Mouse (Mus musculus): ENCODE measurements at regions not wholly inside any gene's neighbourhood (a gene's known extent, or its start where the extent isn't known, plus 50 kb on each side); places are given as distances from the start of the nearest gene placed in this dataset.

- TF ChIP-seq CTCF (IDR thresholded peaks at IDR 0.05; ENCODE audit: control insufficient read depth, insufficient read depth, low read length) = no peak
- no peak for TF ChIP-seq POLR2A (IDR thresholded peaks at IDR 0.05; ENCODE audit: borderline replicate concordance, control insufficient read depth, low read depth, low read length)
- WGBS = 86% methylated on average over 2 of the region's 2 CpGs
- H3K4me3 ChIP-seq (replicated peaks; ENCODE audit: control insufficient read depth, low read depth, low read length) = no peak overlapping the region
- H3K4me1 ChIP-seq (ENCODE audit: control insufficient read depth, insufficient read depth, low read length) = no peaks in the 10 kb centered on the region
- no peak overlapping the region for H3K27ac ChIP-seq (ENCODE audit: control insufficient read depth, insufficient read depth, low read depth, low read length, poor library complexity)
Measured at GRCm38 (mm10) chr1:193578661-193579175, 208.6 kb upstream of the Camk1g start.

GRCm38 (mm10) chr1:193577821-193578220 lies 207.7 kb upstream of the Camk1g start:
- 65% methylated on average over 2 of the region's 2 CpGs for WGBS
- no peaks in the 10 kb centered on the region for H3K4me1 ChIP-seq (ENCODE audit: control insufficient read depth, insufficient read depth, low read length)
- no peak overlapping the region for H3K27ac ChIP-seq (ENCODE audit: control insufficient read depth, insufficient read depth, low read depth, low read length, poor library complexity)
- H3K4me3 ChIP-seq (replicated peaks; ENCODE audit: control insufficient read depth, low read depth, low read length) = no peak overlapping the region
- no peak for TF ChIP-seq CTCF (IDR thresholded peaks at IDR 0.05; ENCODE audit: control insufficient read depth, insufficient read depth, low read length)
- no peak for TF ChIP-seq POLR2A (IDR thresholded peaks at IDR 0.05; ENCODE audit: borderline replicate concordance, control insufficient read depth, low read depth, low read length)

GRCm38 (mm10) chr1:193575986-193576713 lies 206.1 kb upstream of the Camk1g start:
- peak; percentile 65 for TF ChIP-seq CTCF (IDR thresholded peaks at IDR 0.05; ENCODE audit: control insufficient read depth, insufficient read depth, low read length)
- TF ChIP-seq POLR2A (IDR thresholded peaks at IDR 0.05; ENCODE audit: borderline replicate concordance, control insufficient read depth, low read depth, low read length) = no peak
- WGBS = 9% methylated on average over 12 of the region's 12 CpGs
- Histone ChIP-seq H3K4me1 (ENCODE audit: control insufficient read depth, insufficient read depth, low read length) (no peaks in the 10 kb centered on the region), H3K4me3 (replicated peaks; ENCODE audit: control insufficient read depth, low read depth, low read length) (no peak overlapping the region), H3K27ac (ENCODE audit: control insufficient read depth, insufficient read depth, low read depth, low read length, poor library complexity) (no peak overlapping the region)

- Histone ChIP-seq H3K27ac (ENCODE audit: control insufficient read depth, insufficient read depth, low read depth, low read length, poor library complexity) (no peak overlapping the region), H3K4me1 (ENCODE audit: control insufficient read depth, insufficient read depth, low read length) (no peaks in the 10 kb centered on the region), H3K4me3 (replicated peaks; ENCODE audit: control insufficient read depth, low read depth, low read length) (no peak overlapping the region)
- TF ChIP-seq POLR2A (IDR thresholded peaks at IDR 0.05; ENCODE audit: borderline replicate concordance, control insufficient read depth, low read depth, low read length) = no peak
- no peak for TF ChIP-seq CTCF (IDR thresholded peaks at IDR 0.05; ENCODE audit: control insufficient read depth, insufficient read depth, low read length)
- WGBS = 57% methylated on average over 2 of the region's 2 CpGs
Measured at GRCm38 (mm10) chr1:193572827-193573226, 202.7 kb upstream of the Camk1g start.

- no peaks in the 10 kb centered on the region for H3K4me1 ChIP-seq (ENCODE audit: control insufficient read depth, insufficient read depth, low read length)
- TF ChIP-seq CTCF (IDR thresholded peaks at IDR 0.05; ENCODE audit: control insufficient read depth, insufficient read depth, low read length) (no peak), POLR2A (IDR thresholded peaks at IDR 0.05; ENCODE audit: borderline replicate concordance, control insufficient read depth, low read depth, low read length) (no peak)
- WGBS = 85% methylated on average over 3 of the region's 3 CpGs
- H3K27ac ChIP-seq (ENCODE audit: control insufficient read depth, insufficient read depth, low read depth, low read length, poor library complexity) = no peak overlapping the region
- no peak overlapping the region for H3K4me3 ChIP-seq (replicated peaks; ENCODE audit: control insufficient read depth, low read depth, low read length)
Measured at GRCm38 (mm10) chr1:193572411-193572810, 202.3 kb upstream of the Camk1g start.

- H3K27ac ChIP-seq (ENCODE audit: control insufficient read depth, insufficient read depth, low read depth, low read length, poor library complexity) = no peak overlapping the region
- no peak overlapping the region for H3K4me3 ChIP-seq (replicated peaks; ENCODE audit: control insufficient read depth, low read depth, low read length)
- TF ChIP-seq POLR2A (IDR thresholded peaks at IDR 0.05; ENCODE audit: borderline replicate concordance, control insufficient read depth, low read depth, low read length) (no peak), CTCF (IDR thresholded peaks at IDR 0.05; ENCODE audit: control insufficient read depth, insufficient read depth, low read length) (no peak)
- no peaks in the 10 kb centered on the region for H3K4me1 ChIP-seq (ENCODE audit: control insufficient read depth, insufficient read depth, low read length)
Measured at GRCm38 (mm10) chr1:193571088-193571487, 201.0 kb upstream of the Camk1g start.

GRCm38 (mm10) chr1:193568586-193569174 lies 198.6 kb upstream of the Camk1g start:
- no peak overlapping the region for H3K4me3 ChIP-seq (replicated peaks; ENCODE audit: control insufficient read depth, low read depth, low read length)
- H3K27ac ChIP-seq (ENCODE audit: control insufficient read depth, insufficient read depth, low read depth, low read length, poor library complexity) = no peak overlapping the region; the same call in 1 of the 2 replicates
- TF ChIP-seq POLR2A (IDR thresholded peaks at IDR 0.05; ENCODE audit: borderline replicate concordance, control insufficient read depth, low read depth, low read length) (no peak), CTCF (IDR thresholded peaks at IDR 0.05; ENCODE audit: control insufficient read depth, insufficient read depth, low read length) (no peak)
- 44% methylated on average over 4 of the region's 4 CpGs for WGBS
- no peaks in the 10 kb centered on the region for H3K4me1 ChIP-seq (ENCODE audit: control insufficient read depth, insufficient read depth, low read length)

- no peak overlapping the region for H3K27ac ChIP-seq (ENCODE audit: control insufficient read depth, insufficient read depth, low read depth, low read length, poor library complexity)
- 58% methylated on average over 1 of the region's 1 CpGs for WGBS
Measured at GRCm38 (mm10) chr1:193567217-193567616, 197.1 kb upstream of the Camk1g start.

More at GRCm38 (mm10) chr1:193567217-193567616, 197.1 kb upstream of the Camk1g start:
- H3K4me1 ChIP-seq (ENCODE audit: control insufficient read depth, insufficient read depth, low read length) = no peaks in the 10 kb centered on the region
- no peak overlapping the region for H3K4me3 ChIP-seq (replicated peaks; ENCODE audit: control insufficient read depth, low read depth, low read length)
- no peak for TF ChIP-seq POLR2A (IDR thresholded peaks at IDR 0.05; ENCODE audit: borderline replicate concordance, control insufficient read depth, low read depth, low read length)
- TF ChIP-seq CTCF (IDR thresholded peaks at IDR 0.05; ENCODE audit: control insufficient read depth, insufficient read depth, low read length) = no peak
